Mouse (Mus musculus) adrenal gland, postnatal 14 days (tissue): ENCODE results near the gene Hspa1b. TPM values are rescaled to one million over a fixed set of nuclear protein-coding genes. Genes with fewer than 3 reads are reported as not detected.
"Not testable (repeated sequence)": the region's sequence is repeated elsewhere in the genome, so short reads cannot be mapped to it uniquely, and the experiment has no call there.

Experiments used
- DNase-seq: peaks from one replicate; pipeline ENCODE4 v3.0.0; 2021; ENCODE audit warnings: mixed read lengths
- total RNA-seq: library from RNA; stranded (reverse); gene quantifications from 2 replicates; pipeline ENCODE4 v1.2.3, GENCODE M21; 2021

Hspa1b gene
- total RNA-seq, 1 experiment from 2014 or later = 90.6 TPM

GRCm38 (mm10) chr17:34982328-34982727, 23.3 kb upstream of the Hspa1b start:
- no peak for DNase-seq

- DNase-seq = peak; percentile 94
Observed at GRCm38 (mm10) chr17:34981690-34982180, 22.7 kb upstream of the Hspa1b start, which contains the start of gene Lsm2. Gene Lsm2 (plus strand): TSS chr17:34981862.

GRCm38 (mm10) chr17:34980655-34981054, 21.6 kb upstream of the Hspa1b start:
- peak; percentile 45 for DNase-seq

GRCm38 (mm10) chr17:34979631-34980030, 20.6 kb upstream of the Hspa1b start:
- no peak for DNase-seq

GRCm38 (mm10) chr17:34978239-34978638, 19.2 kb upstream of the Hspa1b start:
- no peak for DNase-seq

GRCm38 (mm10) chr17:34977000-34977399, 18.0 kb upstream of the Hspa1b start:
- no peak for DNase-seq

GRCm38 (mm10) chr17:34975581-34976492, 16.8 kb upstream of the Hspa1b start:
- peak; percentile 49 for DNase-seq

GRCm38 (mm10) chr17:34972069-34972749, 13.2 kb upstream of the Hspa1b start, which contains the start of the genes Hspa1a and Hspa1l:
Gene Hspa1a (minus strand): TSS chr17:34972156.
Gene Hspa1l (plus strand): TSS chr17:34972703.
- peak; percentile 83 for DNase-seq

GRCm38 (mm10) chr17:34971694-34972068, 12.6 kb upstream of the Hspa1b start:
- not testable (repeated sequence) for DNase-seq

- DNase-seq = not testable (repeated sequence)
Observed at GRCm38 (mm10) chr17:34970850-34971249, 11.8 kb upstream of the Hspa1b start.

GRCm38 (mm10) chr17:34969822-34970221, 10.8 kb upstream of the Hspa1b start, which contains the start of gene Gm20481:
Gene Gm20481 (plus strand): TSS chr17:34969912.
- peak; percentile 31 for DNase-seq

- DNase-seq = no peak
Observed at GRCm38 (mm10) chr17:34965627-34966026, 6.6 kb upstream of the Hspa1b start.

GRCm38 (mm10) chr17:34964640-34965049, 5.6 kb upstream of the Hspa1b start:
- DNase-seq = no peak

GRCm38 (mm10) chr17:34962841-34963240, 3.8 kb upstream of the Hspa1b start:
- DNase-seq = no peak

GRCm38 (mm10) chr17:34962125-34962524, 3.1 kb upstream of the Hspa1b start:
- DNase-seq = no peak

- no peak for DNase-seq
Observed at GRCm38 (mm10) chr17:34960702-34961493, 1.9 kb upstream of the Hspa1b start.

- peak; percentile 56 for DNase-seq
Observed at GRCm38 (mm10) chr17:34959881-34960515, 960 bp upstream of the Hspa1b start.

GRCm38 (mm10) chr17:34958734-34959129, 306 bp downstream of the Hspa1b start:
- not testable (repeated sequence) for DNase-seq

- DNase-seq = not testable (repeated sequence)
Observed at GRCm38 (mm10) chr17:34957966-34958365, 1.1 kb downstream of the Hspa1b start.

- peak; percentile 53 for DNase-seq
Observed at GRCm38 (mm10) chr17:34957291-34957690, 1.7 kb downstream of the Hspa1b start.

- no peak for DNase-seq
Observed at GRCm38 (mm10) chr17:34956340-34956739, 2.7 kb downstream of the Hspa1b start.
